Mouse (Mus musculus) kidney, adult 18-20 months (tissue): ENCODE results near the gene Gm9.
"Not testable (repeated sequence)": the region's sequence is repeated elsewhere in the genome, so short reads cannot be mapped to it uniquely, and the experiment has no call there.

ENCODE experiments used
- DNase-seq: peaks from one replicate; pipeline ENCODE4 v3.0.0; 2021

The Gm9 gene

DNA sequence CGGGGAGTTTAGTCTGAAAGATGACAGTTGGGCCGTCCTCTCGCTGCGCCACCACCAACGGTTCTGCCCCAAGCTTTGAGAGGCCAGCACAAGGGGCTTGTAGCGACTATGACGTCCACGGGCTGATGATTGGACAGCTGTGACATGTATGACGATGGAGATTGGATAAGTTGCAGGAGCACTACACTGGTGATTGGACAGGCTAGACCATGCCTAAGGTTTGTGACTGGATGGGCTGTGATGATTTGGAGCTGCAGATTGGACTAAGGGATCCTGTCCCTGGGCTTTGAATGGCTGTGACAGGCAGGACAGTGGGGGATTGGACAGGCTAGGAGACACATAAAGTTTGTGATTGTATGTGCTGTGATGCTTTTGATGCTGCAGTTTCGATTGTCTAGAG lies at the start of gene Gm9:
TSS of gene Gm9 (minus strand) at position 101 of the 400 bp plus-strand sequence.
- DNase-seq = no peak

DNA sequence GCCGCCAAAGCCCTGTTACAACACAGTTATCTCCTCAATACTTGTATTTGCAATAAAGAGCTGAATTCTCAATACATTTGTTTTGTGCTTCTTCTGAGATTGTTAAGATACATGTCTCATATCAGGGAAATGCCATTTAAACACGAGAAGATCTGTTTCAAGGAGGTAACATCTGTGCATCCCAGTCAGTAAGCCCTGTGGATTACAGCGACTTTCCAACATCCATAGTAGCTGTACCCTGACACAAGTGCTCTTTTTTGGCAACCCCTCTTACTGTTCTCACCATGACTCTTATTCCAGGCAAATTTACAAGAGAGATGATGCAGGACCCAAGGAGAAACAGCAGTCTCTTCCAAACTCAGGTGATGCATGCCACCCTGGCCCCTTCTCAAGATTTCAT lies 38.8 kb upstream of the Gm9 start, which contains the start of gene Rhox3a:
TSS of gene Rhox3a (plus strand) at position 301 of the 400 bp plus-strand sequence.
- DNase-seq = not testable (repeated sequence)

- DNase-seq = not testable (repeated sequence)
Measured at GRCm38 (mm10) chrX:37244676-37245075, 33.8 kb upstream of the Gm9 start, which contains the start of gene Rhox2a. Gene Rhox2a (plus strand): TSS chrX:37244976.

- not testable (repeated sequence) for DNase-seq
Measured at GRCm38 (mm10) chrX:37222158-37222557, 11.3 kb upstream of the Gm9 start, which contains the start of gene Rhox1. Gene Rhox1 (minus strand): TSS chrX:37222258.

- DNase-seq = no peak
Measured at GRCm38 (mm10) chrX:37198676-37199075, 12.2 kb downstream of the Gm9 start.

DNA sequence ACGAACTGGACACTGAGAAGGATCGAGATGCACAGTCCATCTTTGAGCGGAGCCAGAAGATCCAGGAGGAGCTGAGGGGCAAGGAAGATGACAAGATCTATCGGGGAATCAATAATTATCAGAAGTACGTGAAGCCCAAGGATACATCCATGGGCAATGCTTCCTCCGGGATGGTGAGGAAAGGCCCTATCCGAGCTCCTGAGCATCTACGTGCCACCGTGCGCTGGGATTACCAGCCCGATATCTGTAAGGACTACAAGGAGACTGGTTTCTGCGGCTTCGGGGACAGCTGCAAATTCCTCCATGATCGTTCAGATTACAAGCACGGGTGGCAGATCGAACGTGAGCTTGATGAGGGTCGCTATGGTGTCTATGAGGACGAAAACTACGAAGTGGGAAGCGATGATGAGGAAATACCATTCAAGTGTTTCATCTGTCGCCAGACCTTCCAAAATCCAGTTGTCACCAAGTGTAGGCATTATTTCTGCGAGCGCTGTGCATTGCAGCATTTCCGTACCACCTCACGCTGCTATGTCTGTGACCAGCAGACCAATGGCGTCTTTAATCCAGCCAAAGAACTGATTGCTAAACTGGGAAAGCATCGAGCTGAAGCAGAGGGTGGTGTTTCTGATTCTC lies 19.0 kb downstream of the Gm9 start:
- no peak for DNase-seq

- peak; percentile 88 for DNase-seq
Measured at GRCm38 (mm10) chrX:37191105-37191743, 19.6 kb downstream of the Gm9 start, which contains the start of the genes Ndufa1 and Rnf113a1. Gene Ndufa1 (minus strand): TSS chrX:37191163. Gene Rnf113a1 (plus strand): TSS chrX:37191245.

DNA sequence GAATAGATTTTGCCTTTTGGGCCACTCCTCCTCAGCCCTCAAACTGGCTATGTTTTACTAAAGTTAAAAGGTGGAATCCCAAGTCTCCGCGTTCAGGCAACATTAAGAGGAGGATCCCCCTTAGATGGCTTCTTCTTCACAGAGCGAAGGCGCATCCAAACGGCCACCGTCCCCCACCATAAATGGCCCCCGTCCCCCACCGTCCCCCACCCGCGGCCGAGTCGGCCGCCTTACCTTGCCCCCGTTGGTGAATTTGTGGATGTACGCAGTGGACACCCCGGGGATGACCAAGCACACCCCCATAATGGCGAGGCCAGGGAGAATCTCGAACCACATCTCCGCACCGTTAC lies 20.1 kb downstream of the Gm9 start:
- DNase-seq = no peak

DNA sequence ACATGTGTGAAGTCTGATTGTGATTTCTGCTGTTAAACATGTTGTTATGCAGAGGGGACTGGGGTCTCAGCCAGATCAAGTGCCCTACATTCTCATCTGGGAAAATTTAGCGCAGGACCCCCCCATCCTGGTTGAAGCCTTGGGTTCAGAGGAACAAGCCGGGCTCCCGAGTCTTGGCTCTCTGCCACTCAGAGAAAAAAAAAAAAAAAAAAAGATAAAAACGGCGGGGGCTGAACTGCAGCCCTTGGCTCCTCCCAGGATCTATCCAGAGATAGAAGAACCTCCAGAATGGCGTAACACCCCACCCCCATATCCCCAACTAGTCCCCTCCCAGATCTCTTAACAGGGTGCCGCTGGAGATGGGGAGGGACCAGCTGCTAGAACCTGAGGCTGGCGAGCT lies 26.4 kb downstream of the Gm9 start:
- DNase-seq = not testable (repeated sequence)

DNA sequence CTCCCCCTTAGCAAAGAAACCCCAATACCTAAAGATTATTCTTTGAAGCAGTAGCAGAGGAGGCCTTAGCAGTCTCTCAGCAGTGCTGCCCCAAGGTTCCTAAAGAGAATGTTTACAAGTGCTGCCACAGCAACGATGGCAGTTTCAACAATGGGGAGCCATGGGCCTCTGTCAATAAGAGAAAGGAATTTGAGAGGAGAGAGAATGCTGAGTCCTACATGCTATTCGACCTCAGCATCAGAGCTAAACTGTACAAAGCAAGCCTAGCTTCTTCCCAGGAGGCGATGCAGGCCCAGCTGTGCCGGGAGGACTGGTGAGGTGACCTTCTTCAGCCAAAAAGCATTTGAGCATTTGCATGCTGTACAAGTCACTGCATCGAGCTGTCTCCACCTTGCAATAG lies 42.1 kb downstream of the Gm9 start, which contains the start of gene Akap14:
TSS of gene Akap14 (minus strand) at position 101 of the 400 bp plus-strand sequence.
- no peak for DNase-seq

DNA sequence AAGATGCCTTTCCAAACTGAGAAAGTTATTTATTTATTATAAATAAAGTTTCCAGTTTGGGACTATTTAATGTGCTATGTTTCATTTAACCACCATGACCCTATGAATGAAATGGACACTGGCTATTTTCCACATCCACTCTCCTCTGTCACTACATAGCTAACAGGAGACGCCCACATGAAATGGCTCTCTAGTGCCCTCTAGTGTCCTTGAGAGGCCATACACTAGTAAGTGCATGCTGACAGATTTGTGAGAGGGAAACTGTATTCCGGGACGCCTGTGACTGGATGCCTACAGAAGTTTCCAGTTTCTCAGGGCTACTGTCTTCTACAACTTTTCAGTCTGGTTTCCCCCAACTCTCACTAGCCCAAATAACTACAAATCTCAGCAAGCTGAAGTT lies 43.8 kb downstream of the Gm9 start:
- peak; percentile 36 for DNase-seq

DNA sequence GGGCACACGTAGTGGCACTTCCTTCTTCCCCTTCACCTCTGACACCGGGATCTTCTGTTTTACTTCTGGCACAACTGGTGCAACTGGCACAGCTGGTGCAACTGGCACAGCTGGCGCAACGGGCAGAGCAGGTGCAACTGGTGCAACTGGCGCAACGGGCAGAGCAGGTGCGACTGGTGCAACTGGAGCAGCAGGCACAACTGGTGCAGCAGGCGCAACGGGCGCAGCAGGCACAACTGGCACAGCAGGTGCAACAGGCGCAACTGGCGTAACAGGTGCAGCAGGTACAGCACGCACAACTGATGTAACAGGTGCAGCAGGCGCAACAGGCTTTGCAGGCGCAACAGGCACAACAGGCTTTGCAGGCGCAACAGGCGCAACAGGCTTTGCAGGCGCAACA lies 47.7 kb downstream of the Gm9 start:
- no peak for DNase-seq

DNA sequence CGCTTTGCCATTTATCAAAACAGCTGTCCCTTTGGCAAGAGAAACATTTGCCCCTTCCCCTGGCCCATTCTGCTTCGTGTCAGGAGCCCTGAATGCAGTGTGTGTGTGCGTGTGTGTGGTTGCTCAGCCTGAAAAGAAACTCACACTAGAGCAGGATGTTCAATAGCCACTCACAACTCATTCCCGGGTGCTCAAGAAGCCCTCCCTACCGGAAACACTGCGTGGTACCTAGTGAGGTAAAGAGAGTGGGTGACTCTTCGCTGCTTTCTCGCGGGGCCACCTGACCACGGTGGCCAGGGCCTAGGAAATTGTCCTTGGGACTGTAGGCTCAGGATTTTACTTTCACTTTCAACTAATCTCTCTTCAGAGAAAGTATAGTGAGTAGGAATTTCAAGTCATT lies 49.7 kb downstream of the Gm9 start:
- no peak for DNase-seq
